Mouse (Mus musculus) midbrain, embryonic 15.5 days (tissue): Measurements from ENCODE around the gene Cryaa. TPM values are rescaled to one million over a fixed set of nuclear protein-coding genes. Genes with fewer than 3 reads are reported as not detected.
"Not testable (repeated sequence)": the region's sequence is repeated elsewhere in the genome, so short reads cannot be mapped to it uniquely, and the experiment has no call there.

ENCODE experiments used
- ATAC-seq: fragments of 200-750 bp; cut with Nextera tagmentation; replicated peaks from 2 replicates; pipeline ENCODE4 v1.8.0; 2017; ENCODE audit warnings: moderate TSS enrichment
- H3K27ac ChIP-seq: fragments of 300-500 bp; sonication (generic); 2 replicates; pipeline ENCODE4 v1.5.1; 2015; ENCODE audit warnings: mild to moderate bottlenecking, inconsistent platforms
- H3K27me3 ChIP-seq: fragments of 300-500 bp; sonication (generic); replicated peaks from 2 replicates; pipeline ENCODE4 v1.6.1; 2015; ENCODE audit warnings: inconsistent platforms
- H3K36me3 ChIP-seq: fragments of 300-500 bp; sonication (generic); replicated peaks from 2 replicates; pipeline ENCODE4 v1.6.1; 2015; ENCODE audit warnings: inconsistent platforms
- H3K4me1 ChIP-seq: fragments of 300-500 bp; sonication (generic); 2 replicates; pipeline ENCODE4 v1.6.1; 2015; ENCODE audit warnings: inconsistent platforms
- H3K4me2 ChIP-seq: fragments of 300-500 bp; sonication (generic); 2 replicates; pipeline ENCODE4 v1.6.1; 2015; ENCODE audit warnings: inconsistent platforms, mild to moderate bottlenecking, moderate library complexity
- H3K4me3 ChIP-seq: fragments of 300-500 bp; sonication (generic); 2 replicates; pipeline ENCODE4 v1.5.1; 2015; ENCODE audit warnings: mild to moderate bottlenecking, inconsistent platforms
- H3K9ac ChIP-seq: fragments of 300-500 bp; sonication (generic); 2 replicates; pipeline ENCODE4 v1.6.1; 2015; ENCODE audit warnings: mild to moderate bottlenecking, inconsistent platforms
- H3K9me3 ChIP-seq: fragments of 300-500 bp; sonication (generic); 2 replicates; pipeline ENCODE4 v1.6.1; 2016; ENCODE audit warnings: inconsistent platforms
- WGBS: fragments of 180-500 bp; shearing (Covaris S2); methylation state at CpG from one replicate; pipeline ENCODE4 v1.1.7; 2015; ENCODE audit warnings: mixed read lengths; 5-methylcytosine and 5-hydroxymethylcytosine counted together
- polyA plus RNA-seq: library from polyadenylated mRNA; unstranded; fragments of >200 nt; fragmentation: Nextera tagmentation; extraction: Ambion mirVana; gene quantifications from 2 replicates; pipeline ENCODE4 v1.2.1, GENCODE M21; 2015

Cryaa gene
- polyA plus RNA-seq, 1 experiment from 2014 or later: 0.39 TPM

DNA sequence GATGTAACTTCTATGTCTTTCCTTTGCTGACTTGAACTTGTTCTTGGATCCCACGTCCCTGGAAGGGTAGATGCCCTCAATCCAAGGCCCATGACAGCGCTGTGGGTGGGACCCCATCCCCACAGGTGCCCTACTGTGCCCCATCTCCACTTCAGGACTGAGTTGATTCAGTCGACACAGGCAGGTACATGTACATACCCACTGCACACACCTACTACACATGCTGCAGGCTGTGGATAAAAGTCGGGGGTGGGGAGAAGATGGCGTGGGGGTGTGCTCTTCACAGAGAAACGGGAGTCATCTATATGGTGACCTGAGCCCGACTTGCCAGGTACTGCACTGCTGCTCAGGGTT, 16.4 kb downstream of the Cryaa start:
- Histone ChIP-seq H3K9ac (no peak overlapping the region), H3K4me2 (no peak overlapping the region), H3K9me3 (no peaks in the 10 kb centered on the region), H3K27ac (no peak overlapping the region), H3K27me3 (no peaks in the 10 kb centered on the region; the same call in 1 of the 2 replicates), H3K4me3 (no peak overlapping the region), H3K4me1 (peaks cover 11% of the 10 kb centered on the region), H3K36me3 (no peaks in the 10 kb centered on the region)
- WGBS: 75% methylated on average over 7 of the region's 7 CpGs
- 0 out of 2 replicates have a peak, but pooled peaks have one; percentile 27 for ATAC-seq

DNA sequence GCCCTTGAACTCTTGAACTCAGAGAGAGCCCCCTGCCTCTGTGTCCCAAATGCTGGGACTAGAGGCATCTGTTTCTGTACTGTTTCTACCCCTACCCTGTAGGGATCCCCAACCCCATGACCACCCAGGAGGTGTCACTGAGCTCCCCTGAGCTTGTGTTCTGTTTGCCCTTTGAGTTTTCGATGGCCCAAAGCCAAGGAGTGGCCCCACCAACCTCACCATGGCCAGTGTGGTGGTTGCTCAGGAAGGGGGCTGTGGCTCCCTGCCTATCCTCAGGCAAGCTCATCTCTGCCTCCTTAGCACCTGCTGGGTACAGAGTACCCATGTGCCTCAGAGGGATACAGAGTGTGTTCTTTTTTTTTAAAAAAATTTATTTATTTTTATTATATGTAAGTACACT, 17.3 kb downstream of the Cryaa start:
- H3K9ac ChIP-seq: no peak overlapping the region
- H3K9me3 ChIP-seq: no peaks in the 10 kb centered on the region
- peaks cover 11% of the 10 kb centered on the region for H3K4me1 ChIP-seq
- no peak overlapping the region for H3K4me3 ChIP-seq
- WGBS: 88% methylated on average over 1 of the region's 1 CpGs
- no peaks in the 10 kb centered on the region; the same call in 1 of the 2 replicates for H3K27me3 ChIP-seq
- no peak overlapping the region for H3K4me2 ChIP-seq
- no peak for ATAC-seq
- no peak overlapping the region for H3K27ac ChIP-seq
- H3K36me3 ChIP-seq: no peaks in the 10 kb centered on the region

DNA sequence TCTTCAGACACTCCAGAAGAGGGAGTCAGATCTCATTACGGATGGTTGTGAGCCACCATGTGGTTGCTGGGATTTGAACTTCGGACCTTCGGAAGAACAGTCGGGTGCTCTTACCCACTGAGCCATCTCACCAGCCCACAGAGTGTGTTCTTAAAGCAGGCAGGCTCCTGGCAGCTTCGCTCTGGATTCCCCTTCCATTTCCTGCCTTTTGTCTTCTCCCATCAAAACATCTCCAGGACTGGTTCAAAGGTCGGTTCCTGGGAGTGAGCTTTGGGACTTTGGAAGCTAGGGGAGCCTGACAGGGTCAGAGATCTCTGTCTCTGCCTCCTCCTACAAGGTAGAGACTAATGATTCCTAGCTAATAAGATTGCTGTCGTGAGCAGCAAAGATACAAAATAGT, 17.7 kb downstream of the Cryaa start:
- H3K27me3 ChIP-seq, H3K4me2 ChIP-seq: not testable (repeated sequence)
- WGBS: 89% methylated on average over 7 of the region's 7 CpGs

DNA sequence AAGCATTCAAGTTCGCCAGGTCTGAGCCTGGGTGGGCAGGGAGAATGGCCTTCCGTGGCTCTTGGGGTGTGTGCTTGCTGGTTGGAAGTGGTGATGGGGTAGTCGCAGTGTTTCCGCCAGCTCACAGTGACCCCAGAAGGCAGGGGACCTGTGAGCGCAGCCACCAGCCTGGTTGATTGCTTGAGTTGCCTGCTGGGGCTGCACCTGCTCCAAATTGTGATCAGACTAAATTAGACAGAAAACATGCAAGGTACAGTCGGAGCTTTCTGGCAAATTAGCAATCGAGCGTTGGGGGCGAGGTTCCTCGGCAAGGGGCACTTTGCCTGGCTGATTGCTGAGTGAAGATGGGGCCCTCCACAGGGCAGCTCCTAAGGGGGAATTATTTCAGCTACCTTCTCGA, 20.7 kb downstream of the Cryaa start:
- H3K4me2 ChIP-seq: no peak overlapping the region
- peaks cover 7% of the 10 kb centered on the region for H3K4me1 ChIP-seq
- H3K9ac ChIP-seq: no peak overlapping the region
- WGBS: 51% methylated on average over 11 of the region's 11 CpGs
- H3K4me3 ChIP-seq: no peak overlapping the region
- no peaks in the 10 kb centered on the region for H3K9me3 ChIP-seq
- H3K27ac ChIP-seq: no peak overlapping the region
- ATAC-seq: no peak
- no peaks in the 10 kb centered on the region for H3K27me3 ChIP-seq
- H3K36me3 ChIP-seq: no peaks in the 10 kb centered on the region

More for the DNA sequence above, 17.7 kb downstream of the Cryaa start:
- H3K9me3 ChIP-seq, H3K4me3 ChIP-seq, H3K9ac ChIP-seq, H3K27ac ChIP-seq, H3K36me3 ChIP-seq, ATAC-seq: not testable (repeated sequence)
- peaks cover 11% of the 10 kb centered on the region for H3K4me1 ChIP-seq

DNA sequence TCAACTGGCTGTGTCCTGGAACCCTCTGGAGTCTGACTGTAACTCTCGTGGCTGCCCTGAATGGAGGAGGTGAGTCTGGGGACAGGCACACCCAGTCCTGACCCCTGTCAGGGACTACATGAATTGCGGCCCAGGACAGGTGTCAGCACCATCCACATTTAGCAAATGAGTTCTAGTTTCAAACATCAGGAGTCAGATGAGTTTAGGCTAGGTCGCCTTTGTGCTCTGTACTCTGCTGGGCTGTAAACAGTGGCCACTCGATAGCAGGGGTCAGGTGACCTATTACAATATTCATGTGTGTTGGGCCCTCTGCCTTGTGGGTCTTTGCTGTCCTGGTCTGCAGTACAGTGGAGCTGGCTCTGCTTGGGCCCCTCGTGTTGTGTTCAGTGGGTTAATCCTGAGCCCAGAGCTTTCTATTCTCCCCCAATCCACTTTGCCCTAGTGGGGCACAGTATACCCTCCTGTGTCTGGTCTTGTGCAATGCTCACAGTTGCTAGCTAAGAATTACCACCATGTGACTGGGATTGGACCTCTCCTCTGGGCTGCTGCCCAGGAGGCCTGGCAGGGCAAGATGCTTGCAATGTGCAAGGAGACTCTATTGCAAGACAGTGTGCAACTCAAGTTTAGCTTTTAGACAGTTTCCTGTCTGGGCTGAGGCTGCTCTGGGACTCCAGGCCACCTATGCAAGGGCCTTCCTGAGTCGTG, 25.8 kb downstream of the Cryaa start:
- Histone ChIP-seq H3K4me3 (no peak overlapping the region), H3K9me3 (no peaks in the 10 kb centered on the region), H3K27me3 (no peaks in the 10 kb centered on the region), H3K4me2 (no peak overlapping the region), H3K9ac (no peak overlapping the region), H3K4me1 (no peaks in the 10 kb centered on the region), H3K36me3 (no peaks in the 10 kb centered on the region), H3K27ac (no peak overlapping the region)
- WGBS: 70% methylated on average over 6 of the region's 6 CpGs
- ATAC-seq: no peak

DNA sequence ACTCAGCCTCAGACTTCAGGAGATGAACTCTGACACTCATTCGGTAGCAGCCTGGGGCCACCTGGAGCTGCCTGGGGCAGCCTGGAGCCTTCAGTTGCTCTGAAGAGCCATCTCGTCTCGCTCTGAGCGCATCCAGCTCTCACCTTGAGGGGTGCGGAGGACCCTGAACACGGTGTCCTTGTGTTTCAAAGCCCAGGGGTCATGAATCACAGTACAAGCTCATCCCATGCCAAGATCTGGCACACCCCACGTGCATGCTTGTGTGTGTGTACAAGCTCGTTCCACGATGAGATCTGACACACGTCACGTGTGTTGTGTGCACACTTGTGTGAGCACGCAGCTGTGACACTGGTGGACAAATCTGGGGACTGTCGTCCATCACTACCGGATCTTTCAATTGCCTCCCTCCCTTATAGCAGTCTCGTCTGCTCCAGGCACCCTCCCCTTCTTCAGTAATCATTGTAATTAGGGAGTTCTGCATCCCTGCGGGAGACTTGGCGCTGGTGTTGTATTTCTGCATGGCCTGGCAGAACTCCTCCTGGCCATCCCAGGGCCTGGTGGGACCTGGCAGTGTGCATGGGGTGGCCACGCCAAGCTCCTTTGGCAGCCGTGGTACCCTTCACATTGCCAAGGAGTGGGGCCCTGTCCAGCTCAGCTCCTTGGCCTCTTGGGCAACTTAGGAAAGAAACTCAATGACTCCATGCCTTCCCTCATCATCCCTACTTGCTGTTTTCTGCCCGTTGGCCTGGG, 27.8 kb downstream of the Cryaa start:
- no peaks in the 10 kb centered on the region for H3K27me3 ChIP-seq
- no peaks in the 10 kb centered on the region for H3K4me1 ChIP-seq
- H3K4me2 ChIP-seq: no peak overlapping the region
- no peaks in the 10 kb centered on the region for H3K36me3 ChIP-seq
- ATAC-seq: no peak
- H3K27ac ChIP-seq: no peak overlapping the region
- H3K9ac ChIP-seq: no peak overlapping the region
- WGBS: 73% methylated on average over 20 of the region's 20 CpGs
- H3K9me3 ChIP-seq: no peaks in the 10 kb centered on the region
- no peak overlapping the region for H3K4me3 ChIP-seq

DNA sequence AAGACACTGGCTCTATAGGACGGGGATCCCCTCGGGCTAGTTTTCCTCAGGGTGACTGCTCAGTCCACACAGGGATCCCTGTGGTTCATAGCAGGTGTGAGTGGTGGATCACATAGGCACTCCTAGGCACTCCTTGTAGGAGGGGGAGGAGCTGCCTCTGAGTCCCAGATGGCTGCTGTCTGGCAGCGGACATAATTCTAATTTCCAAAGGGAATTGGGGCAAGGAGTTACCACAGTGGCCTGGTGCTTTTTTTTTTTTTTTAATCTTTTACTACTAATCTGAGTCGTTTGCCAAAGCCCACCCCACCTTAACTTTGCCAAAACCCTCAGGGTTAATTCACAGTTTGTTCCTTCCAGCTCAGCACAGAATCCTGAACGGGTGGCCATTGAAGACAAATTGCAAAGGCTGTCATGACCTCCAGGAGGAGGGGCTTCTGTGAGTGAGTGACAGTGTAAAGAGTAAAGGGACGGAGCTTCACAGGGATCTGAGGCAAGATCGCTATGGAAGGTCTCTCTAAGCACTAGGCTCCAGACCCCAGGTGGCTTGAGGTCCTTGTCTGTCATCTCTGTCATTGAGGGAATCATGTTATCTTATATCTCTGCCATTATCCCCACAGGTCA, 31.6 kb downstream of the Cryaa start:
- Histone ChIP-seq H3K4me2 (no peak overlapping the region), H3K27ac (no peak overlapping the region), H3K9me3 (no peaks in the 10 kb centered on the region), H3K9ac (no peak overlapping the region), H3K36me3 (no peaks in the 10 kb centered on the region), H3K4me3 (no peak overlapping the region), H3K27me3 (no peaks in the 10 kb centered on the region), H3K4me1 (no peaks in the 10 kb centered on the region)
- no peak for ATAC-seq
- WGBS: 54% methylated on average over 7 of the region's 7 CpGs

DNA sequence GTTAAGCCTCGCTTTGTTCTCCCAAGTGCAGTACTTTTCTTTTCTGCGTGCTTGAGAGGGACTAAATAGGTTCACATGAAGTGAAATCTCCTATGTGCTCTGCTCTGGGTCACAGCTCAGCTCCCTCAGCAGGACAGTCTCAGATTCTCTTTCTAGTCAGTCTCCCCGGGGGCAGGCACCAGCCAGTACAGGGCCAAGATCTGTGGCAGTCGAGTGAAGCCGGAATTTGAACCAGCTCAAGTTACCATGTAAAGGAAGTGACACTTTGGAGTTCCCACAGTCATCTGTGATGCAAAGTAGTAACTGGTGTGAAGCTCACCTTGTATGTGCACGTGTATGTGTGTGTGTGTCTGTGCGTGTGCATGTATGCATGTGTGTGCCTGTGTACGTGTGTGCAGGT, 32.8 kb downstream of the Cryaa start:
- 73% methylated on average over 8 of the region's 8 CpGs for WGBS
- H3K9ac ChIP-seq: no peak overlapping the region
- H3K4me2 ChIP-seq: no peak overlapping the region
- no peak overlapping the region for H3K27ac ChIP-seq
- ATAC-seq: no peak
- no peaks in the 10 kb centered on the region for H3K27me3 ChIP-seq
- H3K4me1 ChIP-seq: no peaks in the 10 kb centered on the region
- no peak overlapping the region for H3K4me3 ChIP-seq
- no peaks in the 10 kb centered on the region for H3K36me3 ChIP-seq
- no peaks in the 10 kb centered on the region for H3K9me3 ChIP-seq

DNA sequence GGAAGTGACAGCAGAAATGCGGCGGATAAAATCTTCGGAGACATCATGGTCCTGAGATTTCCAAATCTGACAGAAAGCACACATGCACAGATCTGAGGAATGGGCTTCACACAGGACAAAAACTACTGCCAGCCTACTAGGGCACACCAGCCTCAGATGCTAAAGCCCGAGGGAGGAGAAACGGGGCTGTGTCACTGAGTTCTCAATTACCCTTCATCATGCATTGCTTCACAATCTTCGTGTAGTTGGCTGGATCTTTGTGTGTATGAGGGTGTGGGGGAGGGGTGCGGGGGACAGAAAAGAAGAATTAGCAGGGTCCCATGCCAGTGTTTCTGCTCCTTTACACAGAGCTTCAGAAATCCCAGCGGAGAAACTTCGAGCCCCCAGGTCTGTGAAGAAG, 36.1 kb downstream of the Cryaa start:
- no peak for ATAC-seq

DNA sequence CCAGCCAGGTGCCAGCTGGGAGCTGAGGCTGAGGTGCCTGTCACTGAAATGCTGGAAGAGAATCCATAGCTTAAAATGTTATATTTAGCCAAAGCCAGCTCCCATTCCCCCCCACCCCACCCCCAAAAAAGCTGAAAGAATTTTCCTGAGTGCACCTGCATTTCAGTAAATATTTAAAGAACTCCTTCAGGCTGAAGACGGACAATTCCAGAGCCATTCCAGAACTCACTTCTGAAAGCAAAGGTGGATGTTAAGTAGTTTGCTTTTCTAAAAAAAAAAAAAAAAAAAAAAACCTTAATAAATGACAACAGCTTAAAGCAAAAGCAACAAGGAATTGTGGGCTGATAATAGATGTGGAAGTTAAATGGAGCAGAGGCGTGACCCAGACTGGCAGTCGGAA, 36.5 kb downstream of the Cryaa start:
- ATAC-seq: no peak
- H3K27ac ChIP-seq: no peak overlapping the region
- H3K36me3 ChIP-seq: no peaks in the 10 kb centered on the region
- no peak overlapping the region for H3K4me2 ChIP-seq
- no peaks in the 10 kb centered on the region for H3K4me1 ChIP-seq
- H3K4me3 ChIP-seq: no peak overlapping the region
- no peaks in the 10 kb centered on the region for H3K27me3 ChIP-seq
- no peaks in the 10 kb centered on the region for H3K9me3 ChIP-seq
- H3K9ac ChIP-seq: no peak overlapping the region
- WGBS: 73% methylated on average over 3 of the region's 3 CpGs

More for the DNA sequence above, 36.1 kb downstream of the Cryaa start:
- Histone ChIP-seq H3K9ac (no peak overlapping the region), H3K27ac (no peak overlapping the region), H3K36me3 (no peaks in the 10 kb centered on the region), H3K4me3 (no peak overlapping the region), H3K9me3 (no peaks in the 10 kb centered on the region), H3K27me3 (no peaks in the 10 kb centered on the region), H3K4me2 (no peak overlapping the region), H3K4me1 (no peaks in the 10 kb centered on the region)
- WGBS: 81% methylated on average over 9 of the region's 9 CpGs

DNA sequence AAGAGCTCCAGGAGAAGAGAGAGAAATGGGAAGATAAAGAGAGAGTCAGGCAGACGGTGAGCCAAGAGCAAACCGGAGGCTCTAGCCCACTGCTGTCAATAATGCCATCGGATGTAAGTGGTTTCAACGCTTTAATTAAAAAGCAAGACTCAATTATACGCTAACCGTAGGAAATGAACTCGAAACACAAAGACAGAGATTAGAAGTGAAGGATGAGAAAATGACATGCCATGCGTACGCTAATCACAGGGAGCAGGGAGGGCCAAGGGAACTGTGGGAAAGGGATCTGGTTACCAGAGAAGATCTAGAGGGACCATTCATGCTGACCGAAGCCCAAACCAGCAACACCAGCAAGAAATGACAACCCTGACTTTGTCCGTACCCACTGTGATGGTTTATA, 37.4 kb downstream of the Cryaa start:
- H3K4me1 ChIP-seq: no peaks in the 10 kb centered on the region
- no peaks in the 10 kb centered on the region for H3K27me3 ChIP-seq
- ATAC-seq: no peak
- no peaks in the 10 kb centered on the region for H3K36me3 ChIP-seq
- H3K27ac ChIP-seq: no peak overlapping the region
- no peak overlapping the region for H3K9ac ChIP-seq
- H3K4me2 ChIP-seq: no peak overlapping the region
- 49% methylated on average over 11 of the region's 11 CpGs for WGBS
- H3K9me3 ChIP-seq: no peaks in the 10 kb centered on the region
- H3K4me3 ChIP-seq: no peak overlapping the region

DNA sequence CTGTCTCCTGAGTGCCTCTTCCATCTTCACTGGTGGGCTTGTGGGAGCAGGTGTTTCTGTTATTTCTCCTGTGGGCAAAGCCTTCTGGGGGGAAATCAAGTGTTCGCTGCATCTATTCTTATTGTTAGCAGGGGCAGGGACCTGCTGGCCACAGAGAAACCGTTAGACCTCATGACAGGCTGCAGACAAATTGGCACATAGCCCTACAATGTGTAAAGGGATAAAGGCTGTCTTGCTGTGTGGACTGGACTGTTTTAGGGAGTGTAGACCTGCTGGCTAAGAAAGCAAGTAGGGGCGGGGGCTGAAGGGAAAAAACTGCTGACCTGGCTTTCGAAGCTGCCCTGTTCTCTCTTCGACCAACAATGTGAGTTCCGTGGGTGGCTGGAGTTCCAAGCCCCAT, 44.0 kb downstream of the Cryaa start:
- no peaks in the 10 kb centered on the region for H3K4me1 ChIP-seq
- H3K9me3 ChIP-seq: no peaks in the 10 kb centered on the region
- no peaks in the 10 kb centered on the region for H3K36me3 ChIP-seq
- no peak overlapping the region for H3K27ac ChIP-seq
- no peak overlapping the region for H3K9ac ChIP-seq
- WGBS: 80% methylated on average over 6 of the region's 6 CpGs
- no peak for ATAC-seq
- H3K27me3 ChIP-seq: no peaks in the 10 kb centered on the region
- no peak overlapping the region for H3K4me3 ChIP-seq
- no peak overlapping the region for H3K4me2 ChIP-seq
